Mouse (Mus musculus): Measurements from ENCODE around the gene Lysmd1.

GRCm38 (mm10) chr3:95142617-95143011 is 8.7 kb downstream of the Lysmd1 start:
- TF ChIP-seq CTCF (IDR thresholded peaks at IDR 0.05; ENCODE audit: low read depth, low read length) (peak; percentile 99), POLR2A (IDR thresholded peaks at IDR 0.05; ENCODE audit: extremely low read depth, insufficient read depth, low read length) (no peak)
